Mouse (Mus musculus) heart, embryonic 11.5 days (tissue): ENCODE measurements around the gene Prkca. TPM values are rescaled to one million over a fixed set of nuclear protein-coding genes. Genes with fewer than 3 reads are reported as not detected.

Source experiments
- ATAC-seq: fragments of 200-750 bp; cut with Nextera tagmentation; replicated peaks from 2 replicates; pipeline ENCODE4 v1.8.0; 2017; ENCODE audit warnings: moderate library complexity; ENCODE audit not compliant: insufficient number of reproducible peaks, low FRiP score, low TSS enrichment
- H3K27ac ChIP-seq: fragments of 300-500 bp; sonication (generic); 2 replicates; pipeline ENCODE4 v1.5.1; 2014; ENCODE audit warnings: mild to moderate bottlenecking, low read depth, low read length
- H3K27me3 ChIP-seq: fragments of 300-500 bp; sonication (generic); 2 replicates; pipeline ENCODE4 v1.6.1; 2014; ENCODE audit warnings: mild to moderate bottlenecking, low read length, mixed read lengths; ENCODE audit not compliant: control insufficient read depth, insufficient read depth
- H3K36me3 ChIP-seq: fragments of 300-500 bp; sonication (generic); 2 replicates; pipeline ENCODE4 v1.6.1; 2014; ENCODE audit warnings: mild to moderate bottlenecking, low read length, moderate library complexity, mixed read lengths; ENCODE audit not compliant: control insufficient read depth, insufficient read depth
- H3K4me1 ChIP-seq: fragments of 300-500 bp; sonication (generic); 2 replicates; pipeline ENCODE4 v1.6.1; 2014; ENCODE audit warnings: low read length; ENCODE audit not compliant: control insufficient read depth, insufficient read depth
- H3K4me2 ChIP-seq: fragments of 300-500 bp; sonication (generic); 2 replicates; pipeline ENCODE4 v1.6.1; 2014; ENCODE audit warnings: mild to moderate bottlenecking, moderate library complexity
- H3K4me3 ChIP-seq: fragments of 300-500 bp; sonication (generic); 2 replicates; pipeline ENCODE4 v1.5.1; 2014; ENCODE audit warnings: low read depth, low read length
- H3K9ac ChIP-seq: fragments of 300-500 bp; sonication (generic); 2 replicates; pipeline ENCODE4 v1.6.1; 2014; ENCODE audit warnings: mild to moderate bottlenecking, low read depth, low read length, moderate library complexity
- H3K9me3 ChIP-seq: fragments of 300-500 bp; sonication (generic); replicated peaks from 2 replicates; pipeline ENCODE4 v1.6.1; 2016; ENCODE audit warnings: low read length; ENCODE audit not compliant: control insufficient read depth
- WGBS: fragments of 180-500 bp; shearing (Covaris S2); extraction: QIAGEN DNeasy Blood & Tissue Kit; methylation state at CpG from one replicate; pipeline ENCODE4 v1.1.7; 2014; ENCODE audit not compliant: insufficient replicate concordance; 5-methylcytosine and 5-hydroxymethylcytosine counted together
- polyA plus RNA-seq: library from polyadenylated mRNA; unstranded; fragments of >200 nt; fragmentation: Nextera tagmentation; extraction: Ambion mirVana; gene quantifications from 2 replicates; pipeline ENCODE4 v1.2.1, GENCODE M21; 2014

Prkca gene
- polyA plus RNA-seq, 1 experiment from 2014 or later = 16.9 TPM

DNA sequence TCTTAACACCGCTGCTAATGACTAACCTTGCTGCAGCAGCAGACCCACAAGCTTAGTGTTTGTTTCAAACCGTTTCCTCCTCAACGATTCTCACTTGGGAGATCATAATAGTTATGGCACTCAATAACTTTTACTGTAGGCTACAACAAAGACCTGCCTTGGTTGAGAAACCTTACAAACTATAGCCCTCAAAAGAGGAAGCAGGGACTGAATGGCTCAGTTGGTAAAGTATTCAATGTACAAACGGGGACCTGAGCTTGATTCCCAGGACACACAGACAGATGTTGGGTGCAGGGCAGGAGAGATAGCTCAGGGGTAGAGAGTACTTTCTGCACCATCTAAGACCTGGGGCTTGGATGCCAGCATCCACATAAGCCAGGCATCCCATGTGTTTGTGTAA, 191.1 kb downstream of the Prkca start:
- no peaks in the 10 kb centered on the region for H3K9me3 ChIP-seq
- H3K4me2 ChIP-seq = no peak overlapping the region
- H3K27ac ChIP-seq = no peak overlapping the region
- ATAC-seq = no peak
- H3K27me3 ChIP-seq = no peaks in the 10 kb centered on the region
- no peak overlapping the region for H3K4me3 ChIP-seq
- no peak overlapping the region for H3K9ac ChIP-seq
- WGBS = 72% methylated on average over 4 of the region's 4 CpGs
- no peaks in the 10 kb centered on the region for H3K36me3 ChIP-seq
- peaks cover 50% of the 10 kb centered on the region for H3K4me1 ChIP-seq

GRCm38 (mm10) chr11:108150410-108150809, 193.3 kb downstream of the Prkca start:
- peak overlapping the region; percentile 42; the same call in 1 of the 2 replicates for H3K27ac ChIP-seq
- no peak overlapping the region for H3K9ac ChIP-seq
- 42% methylated on average over 7 of the region's 7 CpGs for WGBS
- H3K36me3 ChIP-seq = no peaks in the 10 kb centered on the region
- ATAC-seq = no peak
- H3K4me1 ChIP-seq = peaks cover 61% of the 10 kb centered on the region
- H3K27me3 ChIP-seq = no peaks in the 10 kb centered on the region
- H3K9me3 ChIP-seq = no peaks in the 10 kb centered on the region
- H3K4me3 ChIP-seq = no peak overlapping the region
- H3K4me2 ChIP-seq = no peak overlapping the region; the same call in 1 of the 2 replicates

- no peaks in the 10 kb centered on the region for H3K27me3 ChIP-seq
- peak overlapping the region; percentile 83 for H3K27ac ChIP-seq
- H3K36me3 ChIP-seq = no peaks in the 10 kb centered on the region
- H3K4me3 ChIP-seq = no peak overlapping the region
- H3K9ac ChIP-seq = no peak overlapping the region; the same call in 1 of the 2 replicates
- WGBS = 13% methylated on average over 9 of the region's 9 CpGs
- H3K4me2 ChIP-seq = peak overlapping the region; percentile 46
- H3K4me1 ChIP-seq = peaks cover 60% of the 10 kb centered on the region
- no peak for ATAC-seq
- no peaks in the 10 kb centered on the region for H3K9me3 ChIP-seq
These were observed 194.5 kb downstream of the Prkca start for GRCm38 (mm10) chr11:108149187-108149586.

GRCm38 (mm10) chr11:108148491-108148890, 195.2 kb downstream of the Prkca start:
- WGBS = 20% methylated on average over 4 of the region's 4 CpGs
- no peaks in the 10 kb centered on the region for H3K27me3 ChIP-seq
- H3K27ac ChIP-seq = peak overlapping the region; percentile 83

GRCm38 (mm10) chr11:108145752-108146496, 197.8 kb downstream of the Prkca start:
- H3K4me1 ChIP-seq = peaks cover 42% of the 10 kb centered on the region
- H3K27me3 ChIP-seq = no peaks in the 10 kb centered on the region
- 0 out of 2 replicates have a peak overlapping the region, but pooled peaks have one; percentile 51 for H3K27ac ChIP-seq
- peak overlapping the region; percentile 27 for H3K4me2 ChIP-seq
- no peak overlapping the region for H3K9ac ChIP-seq
- H3K36me3 ChIP-seq = no peaks in the 10 kb centered on the region
- no peak for ATAC-seq
- no peaks in the 10 kb centered on the region for H3K9me3 ChIP-seq
- no peak overlapping the region for H3K4me3 ChIP-seq
- WGBS = 50% methylated on average over 13 of the region's 13 CpGs

More at GRCm38 (mm10) chr11:108148491-108148890, 195.2 kb downstream of the Prkca start:
- Histone ChIP-seq H3K36me3 (no peaks in the 10 kb centered on the region), H3K4me3 (no peak overlapping the region), H3K9me3 (no peaks in the 10 kb centered on the region), H3K4me1 (peaks cover 56% of the 10 kb centered on the region), H3K4me2 (peak overlapping the region; percentile 46), H3K9ac (peak overlapping the region; percentile 7; the same call in 1 of the 2 replicates)
- ATAC-seq = no peak

- H3K9me3 ChIP-seq = no peaks in the 10 kb centered on the region
- H3K27me3 ChIP-seq = no peaks in the 10 kb centered on the region
- H3K4me2 ChIP-seq = no peak overlapping the region
- no peak overlapping the region for H3K27ac ChIP-seq
- WGBS = 82% methylated on average over 8 of the region's 8 CpGs
- H3K36me3 ChIP-seq = no peaks in the 10 kb centered on the region
- no peak overlapping the region for H3K4me3 ChIP-seq
- H3K9ac ChIP-seq = no peak overlapping the region
- ATAC-seq = no peak
- H3K4me1 ChIP-seq = peaks cover 34% of the 10 kb centered on the region
These were observed 198.6 kb downstream of the Prkca start for GRCm38 (mm10) chr11:108145128-108145527.

- no peak overlapping the region for H3K4me2 ChIP-seq
- H3K9me3 ChIP-seq = no peaks in the 10 kb centered on the region
- no peaks in the 10 kb centered on the region for H3K36me3 ChIP-seq
- H3K9ac ChIP-seq = no peak overlapping the region
- H3K27ac ChIP-seq = no peak overlapping the region
- 76% methylated on average over 2 of the region's 2 CpGs for WGBS
- ATAC-seq = no peak
- H3K4me3 ChIP-seq = no peak overlapping the region
- H3K4me1 ChIP-seq = peaks cover 25% of the 10 kb centered on the region
- H3K27me3 ChIP-seq = no peaks in the 10 kb centered on the region
These were observed 200.0 kb downstream of the Prkca start for GRCm38 (mm10) chr11:108143739-108144138.

- H3K27me3 ChIP-seq = no peaks in the 10 kb centered on the region
- H3K4me3 ChIP-seq = no peak overlapping the region
- H3K4me1 ChIP-seq = peaks cover 21% of the 10 kb centered on the region
- no peak overlapping the region for H3K4me2 ChIP-seq
- 83% methylated on average over 7 of the region's 7 CpGs for WGBS
- H3K36me3 ChIP-seq = no peaks in the 10 kb centered on the region
- H3K27ac ChIP-seq = no peak overlapping the region
- ATAC-seq = no peak
- no peaks in the 10 kb centered on the region for H3K9me3 ChIP-seq
- H3K9ac ChIP-seq = no peak overlapping the region
These were observed 203.7 kb downstream of the Prkca start for GRCm38 (mm10) chr11:108140028-108140427.

- H3K9ac ChIP-seq = no peak overlapping the region
- no peaks in the 10 kb centered on the region for H3K9me3 ChIP-seq
- H3K27me3 ChIP-seq = no peaks in the 10 kb centered on the region
- H3K36me3 ChIP-seq = no peaks in the 10 kb centered on the region
- H3K27ac ChIP-seq = peak overlapping the region; percentile 61; the same call in 1 of the 2 replicates
- ATAC-seq = no peak
- no peak overlapping the region for H3K4me2 ChIP-seq
- WGBS = 48% methylated on average over 3 of the region's 3 CpGs
- H3K4me3 ChIP-seq = no peak overlapping the region
- H3K4me1 ChIP-seq = peaks cover 18% of the 10 kb centered on the region
These were observed 207.4 kb downstream of the Prkca start for GRCm38 (mm10) chr11:108136341-108136740.
